Mouse (Mus musculus) C2C12 (cell line): Measurements from ENCODE around the gene Dner. TPM values are rescaled to one million over a fixed set of nuclear protein-coding genes. Genes with fewer than 3 reads are reported as not detected.

ENCODE experiments used
- H3K27me3 ChIP-seq: one replicate; pipeline ENCODE4 v1.6.1; 2011; ENCODE audit not compliant: control insufficient read depth, insufficient read depth, insufficient read length
- H3K36me3 ChIP-seq: one replicate; pipeline ENCODE4 v1.6.1; 2011; ENCODE audit not compliant: control insufficient read depth, insufficient read depth
- H3K4me3 ChIP-seq: one replicate; pipeline ENCODE4 v1.5.1; 2011; ENCODE audit warnings: mild to moderate bottlenecking, control low read depth; ENCODE audit not compliant: poor library complexity, insufficient read depth, severe bottlenecking
- H3K79me2 ChIP-seq: one replicate; pipeline ENCODE4 v1.6.1; 2011; ENCODE audit not compliant: control insufficient read depth, insufficient read depth
- H3K79me3 ChIP-seq: one replicate; pipeline ENCODE4 v1.6.1; 2011; ENCODE audit warnings: low read depth, control low read depth
- H3ac ChIP-seq: one replicate; pipeline ENCODE3; 2011; ENCODE audit warnings: low read depth; ENCODE audit not compliant: control insufficient read depth, insufficient read length
- CEBPB ChIP-seq: IDR thresholded peaks from one replicate; pipeline ENCODE4 v1.6.1; 2011; ENCODE audit warnings: low read depth, mild to moderate bottlenecking, control low read depth, moderate library complexity
- CTCF ChIP-seq: IDR thresholded peaks from one replicate; pipeline ENCODE4 v1.5.1; 2011; ENCODE audit not compliant: control insufficient read depth, insufficient read depth, insufficient read length
- FOSL1 ChIP-seq: IDR thresholded peaks from one replicate; pipeline ENCODE4 v1.8.0; 2011; ENCODE audit warnings: mild to moderate bottlenecking, low read length; ENCODE audit not compliant: poor library complexity, insufficient read depth, severe bottlenecking
- MAX ChIP-seq: IDR thresholded peaks from one replicate; pipeline ENCODE4 v1.6.1; 2011; ENCODE audit warnings: mild to moderate bottlenecking, control low read depth
- MYOD1 ChIP-seq: IDR thresholded peaks from one replicate; pipeline ENCODE4 v1.6.1; 2011; ENCODE audit warnings: low read depth; ENCODE audit not compliant: control insufficient read depth, insufficient read length
- MYOG ChIP-seq: IDR thresholded peaks from one replicate; pipeline ENCODE4 v1.6.1; 2011; ENCODE audit not compliant: control insufficient read depth, insufficient read length; ENCODE audit errors: extremely low read depth
- USF1 ChIP-seq: IDR thresholded peaks from one replicate; pipeline ENCODE4 v1.6.1; 2011; ENCODE audit warnings: low read depth, mild to moderate bottlenecking, control low read depth, moderate library complexity
- polyA plus RNA-seq: library from polyadenylated mRNA; unstranded; fragments of >200 nt; fragmentation: generic; extraction: Trizol; gene quantifications from one replicate; pipeline ENCODE4 v1.2.1, GENCODE M21; 2012; ENCODE audit warnings: missing spikeins

Dner gene
- polyA plus RNA-seq, 1 experiment, result 0.04 TPM

DNA sequence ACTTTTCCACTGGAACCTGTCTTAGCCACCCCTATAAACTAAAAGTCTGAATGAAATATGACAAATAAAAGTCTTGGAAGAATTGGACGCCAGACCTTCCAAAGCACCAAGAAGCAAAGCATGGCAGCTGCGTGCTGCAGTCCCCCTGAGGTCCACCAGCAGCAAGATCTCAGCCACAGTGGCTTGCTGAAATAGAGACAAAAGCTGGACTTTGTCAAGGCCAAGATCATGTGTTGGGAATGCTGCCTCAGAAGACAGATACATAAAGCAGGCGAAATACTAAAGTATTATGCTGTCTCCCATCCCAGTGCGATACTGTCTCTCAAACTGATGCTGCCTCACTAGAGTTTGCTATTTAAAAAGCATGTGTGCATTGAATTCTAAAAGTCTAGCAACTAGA is 296.9 kb downstream of the Dner start:
- no peaks in the 10 kb centered on the region for H3K79me2 ChIP-seq
- H3K27me3 ChIP-seq, result no peaks in the 10 kb centered on the region
- TF ChIP-seq CEBPB, result no peak
- no peak for TF ChIP-seq MAX
- TF ChIP-seq MYOG, result no peak
- no peak for TF ChIP-seq FOSL1
- no peak for TF ChIP-seq MYOD1
- H3ac ChIP-seq, result no peak overlapping the region
- H3K4me3 ChIP-seq, result no peak overlapping the region
- H3K79me3 ChIP-seq, result no peaks in the 10 kb centered on the region
- no peaks in the 10 kb centered on the region for H3K36me3 ChIP-seq

DNA sequence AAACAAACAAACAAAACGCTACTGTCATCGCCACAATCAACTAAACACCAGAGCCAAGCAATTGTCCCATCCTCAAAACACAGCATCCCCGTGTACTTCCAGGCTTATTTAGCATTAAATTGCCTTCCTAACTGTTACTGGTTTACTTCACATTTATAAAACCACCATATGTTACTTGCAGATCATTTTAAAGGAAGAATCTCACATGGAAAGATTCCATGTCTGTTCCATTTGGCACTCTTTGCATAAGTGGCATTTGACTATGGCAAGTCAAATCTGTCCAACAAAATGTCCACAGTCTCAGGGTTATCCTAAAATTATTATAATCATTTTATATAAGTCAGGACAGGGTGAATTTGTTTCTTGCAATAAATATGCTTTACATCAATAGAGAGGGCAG is 299.2 kb downstream of the Dner start:
- Histone ChIP-seq H3K79me2 (no peaks in the 10 kb centered on the region), H3K4me3 (no peak overlapping the region), H3K36me3 (no peaks in the 10 kb centered on the region), H3K27me3 (no peaks in the 10 kb centered on the region), H3K79me3 (no peaks in the 10 kb centered on the region), H3ac (no peak overlapping the region)
- TF ChIP-seq MYOD1 (no peak), FOSL1 (no peak), MAX (no peak), USF1 (no peak), CEBPB (no peak), CTCF (no peak), MYOG (no peak)

DNA sequence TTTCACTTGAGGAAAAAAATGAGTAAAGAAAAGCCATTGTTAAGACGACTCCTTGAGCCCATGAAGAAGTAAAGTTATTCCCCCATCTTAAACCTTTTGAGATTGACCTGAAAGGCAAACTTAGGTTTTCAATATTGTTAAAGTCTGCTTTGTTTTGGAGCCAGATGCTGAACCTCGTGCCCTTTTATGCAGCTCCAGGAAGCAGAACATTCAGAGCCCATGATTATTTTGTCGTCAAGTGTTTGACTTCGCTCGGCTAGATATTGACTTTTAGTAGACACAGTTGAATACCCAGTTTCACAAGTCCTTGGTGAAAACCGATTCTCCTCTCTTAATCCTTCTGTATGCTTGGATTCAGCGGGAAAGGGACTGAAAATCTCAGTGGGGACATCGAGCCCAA is 300.1 kb downstream of the Dner start:
- no peaks in the 10 kb centered on the region for H3K27me3 ChIP-seq
- no peaks in the 10 kb centered on the region for H3K79me2 ChIP-seq
- no peaks in the 10 kb centered on the region for H3K79me3 ChIP-seq
- no peak overlapping the region for H3K4me3 ChIP-seq
- H3ac ChIP-seq, result no peak overlapping the region
- TF ChIP-seq USF1 (no peak), MAX (no peak), MYOG (no peak), FOSL1 (no peak), MYOD1 (no peak), CEBPB (no peak), CTCF (no peak)
- no peaks in the 10 kb centered on the region for H3K36me3 ChIP-seq

DNA sequence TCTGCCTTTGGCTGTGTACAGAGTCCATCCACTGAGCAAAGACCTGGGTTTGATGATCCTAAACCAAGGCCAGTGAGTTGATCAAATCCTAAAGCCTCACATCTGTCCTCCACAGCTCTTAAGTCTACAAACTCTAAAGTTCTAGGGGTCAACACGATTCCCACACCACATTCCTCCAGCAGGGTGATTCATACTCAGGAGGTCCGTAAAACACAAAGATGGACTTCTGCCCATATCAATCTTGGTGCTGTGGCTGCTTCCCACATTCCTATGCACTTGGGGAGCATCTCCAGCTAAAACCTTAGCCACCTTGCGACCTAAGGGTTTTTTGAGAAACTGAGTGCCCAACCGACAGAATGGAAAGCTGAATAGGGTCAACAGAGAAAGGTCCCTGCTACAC is 305.1 kb downstream of the Dner start:
- H3K79me2 ChIP-seq, result no peaks in the 10 kb centered on the region
- H3K27me3 ChIP-seq, result no peaks in the 10 kb centered on the region
- TF ChIP-seq MYOG (no peak), CTCF (no peak), MYOD1 (no peak)
- no peak overlapping the region for H3K4me3 ChIP-seq
- H3K79me3 ChIP-seq, result no peaks in the 10 kb centered on the region
- no peak overlapping the region for H3ac ChIP-seq
- no peaks in the 10 kb centered on the region for H3K36me3 ChIP-seq

DNA sequence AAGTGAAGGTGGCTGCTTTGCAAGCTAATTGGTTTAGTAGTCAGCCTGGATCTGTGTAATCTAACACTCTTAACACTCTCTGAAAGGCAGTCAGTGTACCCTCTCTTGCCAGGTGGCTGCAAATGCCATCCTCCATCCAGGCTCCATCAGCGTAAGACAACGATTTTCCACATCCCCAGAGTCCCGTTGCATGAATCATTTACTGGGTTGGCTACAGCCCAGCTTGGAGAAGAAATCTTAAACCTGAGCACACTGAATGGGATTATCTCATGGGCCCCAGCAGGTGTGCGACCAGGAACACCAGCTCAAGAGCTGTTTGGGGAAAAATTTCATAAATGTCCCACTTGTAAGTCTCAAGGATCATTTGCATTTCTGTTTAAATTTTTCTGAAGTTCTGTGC is 308.4 kb downstream of the Dner start:
- no peaks in the 10 kb centered on the region for H3K36me3 ChIP-seq

DNA sequence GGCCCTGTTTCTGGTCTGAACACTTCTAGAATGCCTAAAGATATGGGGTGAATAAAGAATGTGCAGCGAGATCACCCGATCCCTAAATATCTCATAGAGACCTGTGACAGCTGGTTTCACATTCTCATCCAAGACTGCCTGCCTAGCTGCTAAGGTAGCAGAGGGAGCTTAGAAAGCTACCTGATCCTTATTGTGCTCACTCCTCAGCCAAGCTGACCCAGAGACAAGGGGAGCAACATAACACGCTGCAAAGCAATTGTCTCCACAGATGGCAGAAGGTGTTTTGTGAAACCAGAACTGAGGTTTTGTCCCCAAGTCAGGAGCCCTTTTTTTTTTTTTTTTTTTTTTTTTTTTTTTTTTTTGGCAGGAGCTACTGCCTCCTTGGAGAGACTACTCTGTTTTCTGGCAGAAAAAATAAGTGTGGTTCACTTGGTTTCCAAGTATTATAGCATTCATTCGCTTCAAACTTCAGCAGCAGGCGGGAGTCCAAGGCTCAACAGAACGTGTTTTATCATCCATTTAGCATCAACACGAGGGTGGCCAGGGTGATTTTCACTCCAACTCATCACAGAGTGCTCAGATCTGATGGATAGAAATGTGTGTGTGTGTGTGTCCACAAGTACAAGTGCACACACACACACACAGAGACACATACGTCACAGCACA is 309.4 kb downstream of the Dner start:
- Histone ChIP-seq H3K79me2 (no peaks in the 10 kb centered on the region), H3ac (no peak overlapping the region), H3K36me3 (no peaks in the 10 kb centered on the region), H3K4me3 (no peak overlapping the region), H3K79me3 (no peaks in the 10 kb centered on the region), H3K27me3 (no peaks in the 10 kb centered on the region)
- TF ChIP-seq MAX, result no peak
- no peak for TF ChIP-seq CTCF
- no peak for TF ChIP-seq FOSL1
- TF ChIP-seq MYOD1, result no peak
- no peak for TF ChIP-seq MYOG
- no peak for TF ChIP-seq CEBPB
- TF ChIP-seq USF1, result no peak

More for the DNA sequence above, 308.4 kb downstream of the Dner start:
- no peaks in the 10 kb centered on the region for H3K79me3 ChIP-seq
- TF ChIP-seq MYOG (no peak), MAX (no peak), CTCF (no peak), FOSL1 (no peak), CEBPB (no peak), MYOD1 (no peak), USF1 (no peak)
- H3K27me3 ChIP-seq, result no peaks in the 10 kb centered on the region
- H3ac ChIP-seq, result no peak overlapping the region
- no peaks in the 10 kb centered on the region for H3K79me2 ChIP-seq
- H3K4me3 ChIP-seq, result no peak overlapping the region
